Mouse (Mus musculus): ENCODE data around the gene Ccdc51. TPM values are rescaled to one million over a fixed set of nuclear protein-coding genes. Genes with fewer than 3 reads are reported as not detected.

Gene Ccdc51
- total RNA-seq, 4 experiments from 2014 or later, result 6.7 to 8.6 (median 7.8) TPM

GRCm38 (mm10) chr9:109056916-109057315 lies 25.4 kb upstream of the Ccdc51 start:
- DNase-seq (ENCODE audit: low spot score in 2 of 2), result no peak

GRCm38 (mm10) chr9:109057543-109057942 lies 24.8 kb upstream of the Ccdc51 start:
- DNase-seq (ENCODE audit: low spot score in 2 of 2), result no peak

DNA sequence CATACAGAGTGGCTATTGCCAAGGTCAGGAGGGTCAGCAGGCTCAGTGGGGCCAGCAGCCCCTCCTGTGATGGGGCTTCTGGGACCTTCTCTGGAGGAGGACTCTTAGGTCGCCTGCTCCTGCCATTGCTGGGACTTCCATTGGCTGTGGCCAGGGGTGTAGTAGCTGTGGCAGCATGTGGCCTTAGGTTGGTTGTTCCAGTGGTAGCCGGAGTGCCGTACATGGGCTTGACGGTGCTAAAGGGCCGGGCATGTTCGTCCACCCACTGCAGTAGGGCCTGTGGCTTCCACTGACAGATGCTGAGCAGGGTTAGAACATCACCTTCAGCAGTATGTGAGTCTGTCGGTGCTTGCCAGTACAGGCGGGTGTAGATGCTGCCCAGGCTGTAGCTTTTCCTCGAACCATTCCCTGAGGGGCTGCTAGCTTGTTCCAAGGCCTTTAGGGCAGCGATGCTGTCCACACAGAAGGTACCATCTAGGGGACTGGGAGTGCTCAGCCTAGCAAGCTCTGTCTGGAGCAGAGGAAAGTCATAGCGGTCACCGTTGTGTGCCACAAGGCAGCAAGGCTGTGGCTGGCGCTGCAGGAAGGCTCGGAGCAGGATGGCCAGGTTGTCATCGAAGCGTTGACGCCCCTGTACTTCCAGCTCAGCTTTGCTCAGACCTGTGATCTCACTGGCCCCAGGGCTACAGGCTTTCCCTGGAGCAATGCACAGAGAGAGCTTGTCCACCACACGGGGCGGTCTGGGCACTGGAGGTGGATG lies 24.1 kb upstream of the Ccdc51 start:
- no peak for DNase-seq (ENCODE audit: low spot score in 2 of 2)

DNA sequence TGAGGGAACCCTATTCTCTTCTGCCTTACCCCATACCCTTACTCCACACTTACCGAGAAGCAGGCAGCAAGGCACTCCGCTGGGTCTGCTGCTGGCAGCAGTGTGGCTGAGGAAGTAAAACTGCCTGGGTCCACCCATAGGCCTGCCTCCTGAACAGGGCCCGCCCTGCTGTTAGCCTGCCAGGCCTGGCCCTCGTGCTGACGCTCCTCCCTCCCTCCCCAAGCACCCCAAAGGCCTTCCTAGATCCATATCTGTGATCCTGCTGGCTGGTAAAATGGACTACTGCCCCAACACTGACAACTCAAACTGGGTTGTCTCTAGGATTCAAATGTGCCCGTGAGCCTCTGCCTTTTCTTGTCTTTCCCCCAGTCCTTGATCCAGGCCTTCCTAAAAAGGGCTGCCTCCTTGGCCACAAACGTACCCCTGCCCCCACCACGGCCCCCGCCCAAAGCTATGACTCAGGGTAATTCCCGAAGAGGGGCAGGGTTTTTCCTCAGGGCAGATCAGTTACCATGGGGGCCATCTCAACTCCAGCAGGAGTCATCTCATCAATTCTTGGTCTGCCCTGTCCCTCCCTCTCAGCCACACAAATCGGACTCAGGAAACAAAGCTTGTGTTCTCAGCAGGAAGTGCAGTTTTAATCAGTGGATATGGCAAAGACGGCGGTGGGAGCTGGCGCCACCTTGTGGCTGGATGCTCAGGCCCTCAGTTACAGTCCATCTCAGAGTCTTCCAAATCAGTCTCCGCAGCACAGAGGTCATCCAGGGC lies 23.0 kb upstream of the Ccdc51 start, which contains the start of gene Trex1:
TSS of gene Trex1 (minus strand) at position 599 of the 768 bp plus-strand sequence.
- peak; percentile 87 to 90 for DNase-seq (ENCODE audit: low spot score in 2 of 2)

GRCm38 (mm10) chr9:109060184-109060897 lies 22.0 kb upstream of the Ccdc51 start:
- no peak for DNase-seq (ENCODE audit: low spot score in 2 of 2)

GRCm38 (mm10) chr9:109060898-109061295 lies 21.4 kb upstream of the Ccdc51 start:
- DNase-seq (ENCODE audit: low spot score in 2 of 2), result no peak

GRCm38 (mm10) chr9:109068095-109068735 lies 14.1 kb upstream of the Ccdc51 start:
- DNase-seq (ENCODE audit: low spot score in 2 of 2), result no peak

DNA sequence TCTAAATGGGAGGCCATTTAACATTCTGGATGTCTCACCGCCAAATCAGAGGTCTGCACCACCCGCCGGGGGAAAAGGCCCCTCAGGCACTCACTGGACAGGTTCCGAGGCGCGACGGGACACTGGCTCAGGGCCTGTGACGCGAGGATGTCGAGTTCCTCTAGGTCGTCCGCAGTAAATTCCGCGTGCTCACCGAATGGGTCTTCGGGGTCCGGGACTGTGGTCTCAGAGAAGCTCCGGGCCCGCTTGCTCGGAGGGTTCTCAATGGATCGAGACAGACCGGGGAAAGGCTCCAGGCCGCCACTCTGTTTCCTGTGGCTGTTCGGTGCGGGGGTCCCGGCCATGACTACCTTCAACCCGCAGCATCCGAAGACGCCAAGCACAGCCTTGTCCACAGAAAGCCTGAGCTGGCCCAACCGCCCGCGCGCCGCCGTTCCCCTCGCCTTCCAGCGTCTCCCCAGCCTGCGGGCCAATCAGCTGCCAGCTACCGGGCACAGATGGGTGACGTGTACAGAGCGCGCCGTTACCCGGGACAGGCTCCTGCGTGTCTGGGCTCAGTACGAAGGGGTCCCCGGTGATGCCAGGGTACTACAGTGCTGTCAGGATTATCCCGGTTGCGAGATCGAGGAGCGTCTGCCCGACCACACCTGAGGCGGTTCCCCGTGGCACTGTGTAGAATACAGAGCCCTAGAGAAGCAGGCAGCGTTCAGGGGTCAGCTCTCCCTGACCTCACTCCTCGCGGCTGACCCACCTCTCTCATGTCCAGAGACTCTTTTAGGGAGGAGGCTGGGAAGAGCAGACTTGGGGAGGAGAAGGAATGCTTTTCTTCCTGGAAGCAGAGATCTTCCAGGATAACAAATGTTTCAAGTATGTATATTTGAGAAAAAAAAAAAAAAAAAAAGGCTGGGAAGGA lies 8.4 kb upstream of the Ccdc51 start, which contains the start of gene Atrip:
TSS of gene Atrip (minus strand) at position 464 of the 913 bp plus-strand sequence.
- peak; percentile 74 to 78 for DNase-seq (ENCODE audit: low spot score in 2 of 2)

- DNase-seq (ENCODE audit: low spot score in 2 of 2), result no peak
These were observed 1.8 kb upstream of the Ccdc51 start for GRCm38 (mm10) chr9:109080516-109080915.

GRCm38 (mm10) chr9:109081749-109082123 lies 557 bp upstream of the Ccdc51 start:
- no peak for DNase-seq (ENCODE audit: low spot score in 2 of 2)

- no peak for DNase-seq (ENCODE audit: low spot score in 2 of 2)
These were observed 2.6 kb downstream of the Ccdc51 start for GRCm38 (mm10) chr9:109084922-109085321.

GRCm38 (mm10) chr9:109087987-109088386 lies 5.7 kb downstream of the Ccdc51 start:
- DNase-seq (ENCODE audit: low spot score in 2 of 2), result no peak

DNA sequence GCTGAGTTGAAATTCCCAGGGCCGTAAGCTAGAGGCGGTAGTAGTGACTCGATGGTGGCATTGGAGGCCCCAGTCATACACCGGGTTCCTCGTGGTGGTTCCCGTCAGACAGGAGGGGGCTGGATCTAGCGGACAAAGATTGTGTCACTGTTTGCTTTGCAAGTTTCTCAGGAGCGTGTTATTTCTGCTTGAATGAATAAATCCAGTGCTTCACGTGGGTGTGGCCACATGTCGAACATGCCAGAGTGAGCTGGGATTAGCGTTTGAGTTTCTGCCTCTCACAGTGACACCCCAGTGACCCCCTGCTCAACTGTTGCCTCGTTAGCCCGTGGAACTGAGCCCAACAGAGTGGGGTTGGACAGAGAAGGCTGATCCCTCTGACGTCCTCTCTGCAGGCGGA lies 8.2 kb downstream of the Ccdc51 start:
- no peak for DNase-seq (ENCODE audit: low spot score in 2 of 2)

- DNase-seq (ENCODE audit: low spot score in 2 of 2), result no peak
These were observed 9.5 kb downstream of the Ccdc51 start for GRCm38 (mm10) chr9:109091802-109092201.

DNA sequence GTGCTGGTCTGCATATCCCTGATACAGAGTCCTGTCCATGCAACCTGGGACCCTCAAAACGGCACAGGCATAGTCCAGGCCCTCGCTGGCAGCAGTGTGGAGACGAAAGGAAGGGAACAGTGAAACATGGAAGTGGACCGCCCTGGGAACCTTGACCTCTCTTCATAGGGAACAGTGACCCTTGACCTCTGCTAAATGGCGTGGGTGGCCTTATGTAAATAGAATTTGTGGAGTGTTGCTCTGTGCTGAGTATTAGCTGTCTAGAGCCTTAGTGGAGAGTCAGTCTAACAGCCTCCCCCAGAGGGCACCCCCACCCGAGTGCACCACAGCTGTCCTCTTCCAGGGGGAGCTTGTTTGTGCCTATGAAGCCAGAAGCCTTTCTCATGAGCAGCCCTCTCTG lies 10.5 kb downstream of the Ccdc51 start:
- no peak for DNase-seq (ENCODE audit: low spot score in 2 of 2)

DNA sequence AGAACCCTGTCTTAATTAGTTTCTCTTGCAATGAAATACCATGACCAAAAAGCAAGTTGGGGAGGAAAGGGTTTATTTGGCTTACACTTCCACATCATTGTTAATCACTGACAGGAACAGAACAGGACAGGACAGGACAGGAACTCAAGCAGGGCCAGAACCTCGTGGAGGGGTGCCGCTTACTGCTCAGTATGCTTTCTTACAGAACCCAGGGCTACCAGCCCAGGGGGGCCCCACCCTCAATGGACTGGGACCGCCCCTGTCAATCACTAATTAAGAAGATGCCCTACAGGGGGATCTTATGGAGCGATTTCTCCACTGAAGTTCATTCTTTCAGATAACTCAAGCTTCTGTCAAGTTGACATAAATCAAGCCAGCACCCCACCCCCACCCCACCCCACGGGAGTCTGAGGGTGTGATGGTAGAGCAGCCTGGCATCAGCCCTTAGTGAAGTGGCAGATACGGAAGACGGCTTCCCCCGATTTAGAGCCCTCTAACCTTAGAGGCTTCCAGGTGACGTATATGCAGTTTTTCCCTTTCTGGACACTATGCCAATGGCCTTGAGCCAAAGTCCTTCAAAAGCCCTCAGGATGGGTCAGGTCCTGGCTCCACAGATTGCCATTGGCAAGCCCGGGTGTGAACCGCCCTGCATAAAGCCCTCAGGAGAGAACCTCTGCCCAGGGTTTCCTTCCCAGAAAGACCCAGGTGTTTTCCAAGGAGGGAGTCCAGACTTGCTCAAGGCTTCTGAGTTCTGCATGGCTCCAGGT lies 11.7 kb downstream of the Ccdc51 start:
- DNase-seq (ENCODE audit: low spot score in 2 of 2), result no peak

GRCm38 (mm10) chr9:109094553-109095136 lies 12.4 kb downstream of the Ccdc51 start:
- no peak for DNase-seq (ENCODE audit: low spot score in 2 of 2)

- DNase-seq (ENCODE audit: low spot score in 2 of 2), result no peak
These were observed 13.1 kb downstream of the Ccdc51 start, which contains the start of gene Plxnb1 for GRCm38 (mm10) chr9:109095137-109095982. Plxnb1 (plus strand) TSS chr9:109095389.

All from gastrocnemius, adult 8-10 months (tissue).